Mouse (Mus musculus) urinary bladder, adult 2 months (tissue): Measurements from ENCODE around the gene Trim39. TPM values are rescaled to one million over a fixed set of nuclear protein-coding genes. Genes with fewer than 3 reads are reported as not detected.
A peak's percentile ranks its signal among the peaks of the same experiment; 100 is the strongest.
"Not testable (repeated sequence)": the region's sequence is repeated elsewhere in the genome, so short reads cannot be mapped to it uniquely, and the experiment has no call there.

Experiments
- DNase-seq: peaks from one replicate; pipeline ENCODE4 v3.0.0; 2022; ENCODE audit warnings: low spot score
- polyA plus RNA-seq: library from polyadenylated mRNA; depleted of rRNA; stranded (reverse); fragments of >200 nt; gene quantifications from 2 replicates; pipeline ENCODE4 v1.2.3, GENCODE M21; 2012; rRNA removed

The Trim39 gene
- polyA plus RNA-seq, result 23.9 and 26.8 TPM in 2 replicates

DNA sequence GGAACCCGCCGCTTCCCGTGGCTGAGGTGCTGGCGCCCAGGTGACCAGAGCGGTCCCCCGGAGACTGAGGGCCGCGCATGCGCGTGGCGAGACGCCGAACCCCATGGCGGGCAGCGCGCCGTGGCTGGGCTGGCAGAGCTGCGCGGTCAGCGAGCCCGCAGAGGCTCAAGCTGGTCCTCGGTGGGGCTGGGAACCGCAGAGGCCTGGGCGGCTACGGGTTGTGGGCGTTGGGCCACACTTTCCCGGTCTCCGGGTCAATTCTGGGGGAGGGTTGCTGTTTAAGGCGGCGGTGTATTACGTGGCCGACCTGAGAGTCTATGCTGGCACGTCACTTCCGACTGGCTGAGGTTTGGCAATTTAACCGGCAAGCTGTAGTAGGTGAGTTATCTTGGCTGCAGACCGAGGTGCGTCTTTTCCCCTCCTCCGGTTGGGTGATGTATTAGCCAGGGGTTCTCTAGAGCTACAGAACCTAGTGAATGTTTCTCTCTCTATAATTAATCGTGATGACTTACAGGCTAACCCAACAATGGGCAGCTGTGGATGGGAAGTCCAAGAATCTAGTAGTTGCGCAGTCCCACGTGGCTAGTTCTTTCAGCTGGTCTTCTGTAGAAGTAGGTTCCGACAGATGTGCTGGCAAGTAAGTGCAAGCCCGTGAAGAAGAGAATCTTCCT, at the start of gene Trim39:
Gene Trim39 (minus strand): TSS at position 662 of the 671 bp plus-strand sequence.
- peak; percentile 99 for DNase-seq

- no peak for DNase-seq
Observed at GRCm38 (mm10) chr17:36315689-36316253, 43.7 kb upstream of the Trim39 start.

DNA sequence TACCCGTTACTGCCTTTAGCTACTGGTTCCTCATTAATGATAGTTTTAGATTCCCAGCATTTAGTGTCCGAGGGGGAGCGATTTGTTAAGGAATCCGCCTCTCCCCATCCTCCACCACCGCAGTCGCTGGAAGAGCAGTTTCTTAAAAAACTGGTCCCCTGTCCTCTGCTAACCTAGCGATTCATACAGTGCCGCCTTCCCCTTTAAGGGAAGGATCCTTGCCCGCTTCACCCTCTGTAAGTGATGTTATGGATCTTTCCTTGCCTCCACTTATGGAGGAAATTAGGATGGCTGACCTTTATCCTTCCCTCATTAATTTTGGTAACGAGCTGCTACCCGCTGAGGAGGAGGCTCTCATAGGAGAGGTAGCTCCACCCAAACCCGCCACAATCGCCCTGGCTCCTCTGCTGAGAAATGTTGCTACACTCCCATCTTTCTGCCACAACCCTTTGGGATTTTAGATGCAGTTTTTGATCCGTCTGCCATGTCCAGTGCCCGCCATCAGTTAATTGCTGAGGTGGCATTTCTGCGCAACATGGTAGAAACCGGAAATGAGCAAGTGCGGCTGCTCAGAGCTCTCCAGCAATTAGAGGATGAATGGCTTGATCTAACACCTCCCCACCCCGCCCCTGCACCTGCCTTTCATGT, 43.1 kb upstream of the Trim39 start:
- peak; percentile 22 for DNase-seq

- no peak for DNase-seq
Observed at GRCm38 (mm10) chr17:36314511-36314910, 42.5 kb upstream of the Trim39 start.

DNA sequence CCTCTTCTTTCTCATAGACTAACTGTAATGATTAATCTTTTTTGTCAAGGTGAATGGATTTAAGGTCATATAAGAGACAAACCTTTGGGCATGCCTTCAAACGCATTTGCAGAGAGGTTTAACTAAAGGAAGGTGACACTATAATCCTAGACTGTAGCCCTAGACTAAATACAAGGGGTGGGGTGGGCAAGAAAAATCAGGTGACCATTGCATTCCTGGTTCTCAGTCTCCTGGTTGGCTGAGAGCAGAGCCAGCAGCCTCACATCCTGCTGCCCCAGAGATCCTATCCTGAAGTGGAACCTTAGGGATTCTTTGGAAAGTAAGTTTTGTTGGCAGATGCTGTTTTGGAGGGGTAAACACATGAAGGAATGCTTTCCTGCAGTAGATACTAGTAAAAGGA, 37.2 kb upstream of the Trim39 start:
- DNase-seq, result no peak

GRCm38 (mm10) chr17:36308855-36309254, 36.8 kb upstream of the Trim39 start:
- not testable (repeated sequence) for DNase-seq

DNA sequence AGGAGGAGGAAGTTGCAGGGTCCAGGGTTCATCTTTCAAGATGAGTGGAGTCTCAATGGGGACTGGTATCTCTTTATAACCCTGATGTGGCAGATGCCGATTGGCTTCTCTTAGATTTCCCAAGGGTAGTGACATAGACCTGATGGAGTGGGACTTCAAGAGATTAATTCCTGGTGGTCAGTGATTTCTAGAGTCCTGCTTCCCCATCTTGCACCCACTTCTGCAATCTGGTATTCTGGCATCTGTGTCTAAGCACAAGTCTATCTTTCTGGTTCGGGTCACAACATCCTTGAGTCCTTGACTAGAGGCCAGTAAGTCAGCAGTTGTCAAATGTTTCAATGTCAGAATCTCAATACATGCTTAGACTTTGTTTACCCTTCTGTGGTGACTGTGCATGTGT, 14.3 kb upstream of the Trim39 start, which contains the start of gene H2-M10.2:
Gene H2-M10.2 (minus strand): TSS at position 101 of the 400 bp plus-strand sequence.
- no peak for DNase-seq

DNA sequence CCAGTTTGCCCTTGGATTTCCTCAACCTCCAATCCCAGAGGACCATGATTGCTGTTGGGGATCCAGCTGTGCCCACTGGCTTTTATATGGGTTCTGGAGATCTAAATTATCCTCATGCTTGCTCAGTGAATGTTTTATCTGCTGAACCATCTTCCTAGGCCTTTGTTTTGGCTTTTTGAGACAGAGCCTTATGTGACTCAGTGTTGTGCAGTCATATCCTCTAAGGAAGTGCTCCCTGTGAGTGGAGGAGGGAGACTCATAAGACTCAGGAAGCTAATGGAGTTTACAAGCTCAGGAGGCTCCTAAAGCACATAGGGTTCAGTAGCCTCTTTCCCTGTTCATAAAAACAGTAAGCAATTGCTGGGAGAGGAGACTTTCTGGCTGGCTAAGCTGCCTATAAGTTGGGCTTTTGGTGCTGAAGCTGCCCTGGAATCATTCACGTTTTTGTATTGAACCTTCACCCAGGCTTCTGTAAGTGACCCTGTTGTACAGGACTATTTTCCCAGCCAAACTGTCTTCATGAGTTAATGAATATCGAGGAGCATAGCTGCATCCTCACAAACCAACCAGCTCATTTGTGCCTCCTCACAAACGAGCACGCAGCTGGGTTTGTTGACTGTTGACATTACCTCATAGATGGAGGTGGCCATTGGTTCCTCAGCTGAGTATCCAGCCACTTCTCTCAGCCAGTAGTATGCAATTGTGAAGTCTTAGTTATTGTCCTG, 9.6 kb upstream of the Trim39 start:
- DNase-seq, result no peak

GRCm38 (mm10) chr17:36274776-36275175, 2.7 kb upstream of the Trim39 start:
- no peak for DNase-seq

DNA sequence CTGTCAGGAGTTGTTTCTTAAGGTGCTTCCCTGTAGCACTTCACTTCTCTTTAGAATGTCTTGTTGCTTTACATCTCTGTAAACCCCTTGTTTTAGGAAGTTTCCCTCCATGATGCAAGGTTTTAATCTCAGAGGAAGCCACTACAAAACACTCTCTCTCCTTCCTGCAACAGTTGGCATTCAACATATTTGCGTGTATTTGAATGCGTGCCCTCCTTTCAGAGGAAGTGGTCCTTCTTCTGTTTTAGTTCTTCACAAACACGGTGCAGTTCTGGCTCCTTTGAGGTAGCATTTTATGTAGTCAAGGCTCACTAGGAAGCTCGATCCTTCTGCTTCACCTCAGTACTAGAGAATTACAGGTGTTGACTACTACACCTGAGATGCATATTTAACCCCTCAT, 1.7 kb upstream of the Trim39 start:
- DNase-seq, result no peak

DNA sequence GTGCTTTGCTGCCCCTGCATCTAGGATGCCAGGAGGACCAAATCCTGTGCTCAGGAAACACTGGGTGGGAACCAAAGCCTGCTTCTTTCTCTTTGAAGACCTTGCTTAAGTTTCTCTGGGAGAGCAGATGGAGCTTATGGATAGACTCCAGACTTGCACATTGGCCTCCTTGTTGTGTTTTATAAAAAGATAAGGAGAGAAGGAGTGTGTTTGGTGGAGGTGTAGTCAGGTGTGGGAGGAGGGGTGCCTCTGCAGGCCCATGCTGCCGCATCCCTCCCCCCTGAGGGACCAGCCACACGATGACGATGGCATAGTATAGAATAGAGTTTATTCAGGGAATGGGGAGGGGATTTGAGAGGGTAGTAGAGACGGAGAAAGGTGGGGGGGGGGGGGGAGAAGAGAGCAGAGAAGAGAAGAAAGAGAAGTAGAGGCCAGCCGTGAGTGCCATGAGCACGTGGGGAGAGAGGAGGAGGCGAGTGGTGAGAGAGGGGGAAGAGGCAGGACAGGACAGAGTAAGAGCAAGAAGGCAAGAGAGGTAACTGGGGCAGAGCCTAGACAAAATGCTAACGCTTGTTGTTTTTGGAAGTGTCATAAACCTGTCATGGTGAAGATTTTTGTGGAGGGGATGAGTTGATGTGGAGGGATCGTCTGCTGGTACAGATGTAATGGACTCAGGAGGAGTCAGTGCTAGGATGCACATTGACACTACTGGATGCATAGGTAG, 758 bp upstream of the Trim39 start:
- no peak for DNase-seq

DNA sequence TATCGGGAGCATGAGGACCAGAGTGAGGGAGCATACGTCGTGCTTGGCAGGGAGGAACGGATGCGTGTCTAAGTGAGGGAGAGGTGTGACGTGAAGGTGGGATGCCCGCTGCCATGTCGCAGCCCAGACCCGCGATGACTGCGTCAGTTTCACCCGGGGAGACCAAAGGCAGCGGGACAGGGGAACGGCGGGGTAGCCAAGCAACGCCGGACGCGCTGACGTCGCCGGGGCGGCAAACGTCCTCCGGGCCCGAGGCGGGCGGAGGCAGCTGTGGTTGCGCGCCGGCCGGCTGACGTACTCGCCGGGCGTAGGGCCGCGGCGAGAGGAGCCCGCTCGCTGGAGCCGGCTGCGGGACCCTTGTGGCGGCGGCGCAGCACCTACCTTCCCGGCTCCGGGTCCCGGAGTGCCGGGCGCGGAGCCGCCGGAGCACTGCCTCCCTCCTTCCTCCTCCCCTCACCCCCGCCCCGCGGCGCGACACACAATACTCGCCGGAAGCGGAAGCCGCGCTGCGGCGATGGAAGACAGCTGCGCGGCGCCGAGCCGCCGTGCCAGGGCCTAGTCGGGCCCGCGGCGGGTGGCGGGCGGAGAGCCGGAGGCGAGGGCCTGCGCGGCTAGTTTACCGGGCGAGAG, 976 bp downstream of the Trim39 start:
- no peak for DNase-seq

DNA sequence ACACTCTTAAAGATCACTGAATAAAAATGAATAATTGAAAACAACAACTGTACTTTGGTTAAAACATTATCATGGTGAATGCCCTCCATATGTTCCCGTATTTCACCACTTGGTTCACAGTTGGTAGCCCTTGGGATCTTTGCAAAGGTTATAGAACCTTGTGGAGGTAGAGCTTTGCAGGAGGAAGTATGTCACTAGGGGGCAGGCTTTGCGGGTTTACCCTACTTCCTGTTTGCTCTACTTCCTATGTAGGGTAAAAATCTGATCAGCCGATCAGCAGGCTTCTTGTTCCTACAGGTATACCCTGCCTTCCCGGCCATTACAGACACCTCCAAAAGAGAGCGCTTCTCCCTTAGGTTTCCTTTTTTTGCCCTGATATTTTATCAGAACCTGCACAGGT, 6.2 kb downstream of the Trim39 start:
- no peak for DNase-seq

GRCm38 (mm10) chr17:36264273-36264925, 7.6 kb downstream of the Trim39 start:
- DNase-seq, result no peak

GRCm38 (mm10) chr17:36261511-36262166, 10.4 kb downstream of the Trim39 start:
- DNase-seq, result no peak

- no peak for DNase-seq
Observed at GRCm38 (mm10) chr17:36257969-36258368, 14.1 kb downstream of the Trim39 start, which contains the start of gene Rpp21. TSS of gene Rpp21 (minus strand) at chr17:36258069.

DNA sequence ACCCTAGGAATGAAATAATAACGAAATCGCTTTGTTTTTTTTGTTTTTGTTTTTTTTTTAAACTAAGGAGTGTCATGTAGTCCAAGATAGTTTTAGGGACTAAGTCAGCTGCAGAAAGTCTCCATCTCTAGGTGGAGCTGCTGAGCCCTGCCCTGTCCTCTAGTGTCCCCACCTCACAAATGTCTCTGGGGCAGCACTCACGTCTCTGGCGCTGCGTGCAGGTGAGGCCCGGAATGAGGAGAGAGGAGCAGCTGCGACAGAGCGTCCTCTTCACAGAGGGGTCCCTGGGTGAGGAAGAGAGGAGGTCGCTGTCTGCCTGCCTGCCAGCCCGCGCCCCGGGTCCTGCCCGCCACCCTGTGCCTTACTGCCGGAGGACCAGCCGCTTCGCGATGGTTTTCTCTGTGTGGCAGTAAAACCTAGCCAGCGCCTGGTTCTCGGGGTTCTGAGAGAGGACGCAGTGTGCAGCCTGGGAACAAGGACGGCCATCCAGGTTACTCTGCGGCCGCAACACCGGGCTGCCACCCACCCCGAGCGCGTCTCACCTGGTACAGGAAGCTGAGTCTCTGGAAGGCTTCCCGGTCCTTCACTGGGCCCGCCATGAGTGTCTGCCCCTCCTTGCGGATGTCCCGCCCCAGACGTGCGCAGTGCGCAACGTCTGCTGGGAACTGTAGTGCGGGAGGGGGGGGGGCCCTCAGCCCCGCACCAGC, 14.7 kb downstream of the Trim39 start:
- DNase-seq, result peak; percentile 75

DNA sequence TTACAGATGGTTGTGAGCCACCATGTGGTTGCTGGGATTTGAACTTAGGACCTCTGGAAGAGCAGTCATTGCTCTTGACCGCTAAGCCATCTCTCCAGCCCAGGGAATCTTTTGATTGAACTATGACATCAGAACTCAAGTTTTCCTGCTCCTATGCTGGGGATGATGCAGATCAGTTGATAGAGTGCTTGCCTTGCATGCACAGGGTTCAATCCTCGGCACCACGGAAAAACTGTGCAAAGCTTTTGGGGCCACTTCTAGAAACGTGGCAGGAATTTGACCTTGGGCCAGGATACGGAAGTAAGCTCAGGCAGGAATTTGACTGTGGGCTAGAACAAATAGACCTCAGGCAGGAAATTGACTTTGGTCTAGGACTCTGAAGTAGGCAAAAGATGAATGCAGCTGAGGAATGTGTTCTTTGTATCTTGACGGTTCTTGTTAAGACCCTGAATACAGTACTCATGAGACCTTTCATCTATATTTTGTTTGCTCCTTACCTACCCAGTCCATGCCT, 18.9 kb downstream of the Trim39 start:
- no peak for DNase-seq

- DNase-seq, result no peak
Observed at GRCm38 (mm10) chr17:36252250-36252876, 19.7 kb downstream of the Trim39 start.
